Mouse (Mus musculus) small intestine, adult 2 months (tissue): ENCODE measurements at regions not wholly inside any gene's neighbourhood (a gene's known extent, or its start where the extent isn't known, plus 50 kb on each side); places are given as distances from the start of the nearest gene placed in this dataset.

Source experiments
- H3K27ac ChIP-seq: fragments of 200-500 bp; 2 replicates; pipeline ENCODE4 v1.5.1; 2012; ENCODE audit warnings: low read depth, low read length, control low read depth, inconsistent platforms; ENCODE audit not compliant: insufficient read depth
- H3K27me3 ChIP-seq: fragments of 200-500 bp; 2 replicates; pipeline ENCODE4 v1.6.1; 2012; ENCODE audit warnings: mild to moderate bottlenecking, moderate library complexity, low read length, inconsistent platforms; ENCODE audit not compliant: control insufficient read depth, insufficient read depth
- H3K36me3 ChIP-seq: fragments of 200-500 bp; 2 replicates; pipeline ENCODE4 v1.6.1; 2012; ENCODE audit warnings: mild to moderate bottlenecking, low read length, control low read depth, inconsistent platforms; ENCODE audit not compliant: control insufficient read depth, insufficient read depth
- H3K4me1 ChIP-seq: fragments of 200-500 bp; 2 replicates; pipeline ENCODE4 v1.6.1; 2012; ENCODE audit warnings: low read length, inconsistent platforms, mixed read lengths; ENCODE audit not compliant: control insufficient read depth, insufficient read depth, insufficient read length
- H3K4me3 ChIP-seq: fragments of 200-500 bp; 2 replicates; pipeline ENCODE4 v1.5.1; 2012; ENCODE audit warnings: low read depth, mild to moderate bottlenecking, control low read depth, inconsistent platforms, low read length, moderate library complexity
- CTCF ChIP-seq: fragments of 200-500 bp; IDR thresholded peaks from 2 replicates; pipeline ENCODE4 v1.5.1; 2012; ENCODE audit warnings: low read depth, mild to moderate bottlenecking, control low read depth, inconsistent platforms, low read length, moderate library complexity, mixed read lengths; ENCODE audit not compliant: insufficient replicate concordance, insufficient read length; ENCODE audit errors: extremely low read depth
- POLR2A ChIP-seq: fragments of 200-500 bp; IDR thresholded peaks from 2 replicates; pipeline ENCODE4 v1.6.1; 2012; ENCODE audit warnings: low read depth, mild to moderate bottlenecking, control low read depth, inconsistent platforms, low read length, moderate library complexity
- WGBS: fragments of 180-500 bp; shearing (Covaris S2); methylation state at CpG from one replicate; pipeline ENCODE4 v1.1.7; 2018; 5-methylcytosine and 5-hydroxymethylcytosine counted together

- Histone ChIP-seq H3K27ac (no peak overlapping the region), H3K36me3 (no peaks in the 10 kb centered on the region), H3K4me1 (no peaks in the 10 kb centered on the region), H3K4me3 (no peak overlapping the region), H3K27me3 (no peaks in the 10 kb centered on the region)
- 81% methylated on average over 7 of the region's 7 CpGs for WGBS
- no peak for TF ChIP-seq POLR2A
- no peak for TF ChIP-seq CTCF
These were observed 68.0 kb upstream of the Rbm24 start for GRCm38 (mm10) chr13:46350075-46350747.

GRCm38 (mm10) chr13:46355306-46355705 lies 62.9 kb upstream of the Rbm24 start:
- Histone ChIP-seq H3K27me3 (no peaks in the 10 kb centered on the region), H3K4me1 (peaks cover 3% of the 10 kb centered on the region; the same call in 1 of the 2 replicates), H3K4me3 (no peak overlapping the region), H3K36me3 (no peaks in the 10 kb centered on the region), H3K27ac (no peak overlapping the region)
- TF ChIP-seq POLR2A: no peak
- TF ChIP-seq CTCF: no peak
- 87% methylated on average over 3 of the region's 3 CpGs for WGBS

GRCm38 (mm10) chr13:46355975-46356374 lies 62.3 kb upstream of the Rbm24 start:
- Histone ChIP-seq H3K27ac (no peak overlapping the region), H3K4me3 (no peak overlapping the region), H3K27me3 (no peaks in the 10 kb centered on the region), H3K4me1 (peaks cover 3% of the 10 kb centered on the region; the same call in 1 of the 2 replicates), H3K36me3 (no peaks in the 10 kb centered on the region)
- TF ChIP-seq POLR2A (no peak), CTCF (no peak)
- 13% methylated on average over 1 of the region's 1 CpGs for WGBS

DNA sequence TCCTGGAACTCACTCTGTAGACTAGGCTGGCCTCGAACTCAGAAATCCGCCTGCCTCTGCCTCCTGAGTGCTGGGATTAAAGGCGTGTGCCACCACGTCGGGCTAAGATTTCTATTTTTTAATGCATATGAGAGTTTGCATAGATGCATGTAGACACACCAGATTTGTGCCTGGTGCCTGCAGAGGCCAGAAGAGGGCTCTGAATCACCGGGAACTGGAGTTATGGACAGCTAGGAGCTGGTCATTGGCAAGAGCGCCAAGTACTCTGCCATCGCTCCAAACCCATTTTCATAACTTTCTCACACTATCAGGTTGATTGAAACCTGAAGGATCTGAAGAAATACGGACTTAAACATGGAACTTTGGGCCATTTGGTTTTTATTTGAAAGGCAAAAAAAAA lies 61.2 kb upstream of the Rbm24 start:
- no peak overlapping the region for H3K4me3 ChIP-seq
- 93% methylated on average over 9 of the region's 9 CpGs for WGBS
- H3K36me3 ChIP-seq: no peaks in the 10 kb centered on the region
- H3K27me3 ChIP-seq: no peaks in the 10 kb centered on the region
- no peak overlapping the region for H3K27ac ChIP-seq
- no peak for TF ChIP-seq POLR2A
- no peak for TF ChIP-seq CTCF
- H3K4me1 ChIP-seq: peaks cover 3% of the 10 kb centered on the region; the same call in 1 of the 2 replicates

DNA sequence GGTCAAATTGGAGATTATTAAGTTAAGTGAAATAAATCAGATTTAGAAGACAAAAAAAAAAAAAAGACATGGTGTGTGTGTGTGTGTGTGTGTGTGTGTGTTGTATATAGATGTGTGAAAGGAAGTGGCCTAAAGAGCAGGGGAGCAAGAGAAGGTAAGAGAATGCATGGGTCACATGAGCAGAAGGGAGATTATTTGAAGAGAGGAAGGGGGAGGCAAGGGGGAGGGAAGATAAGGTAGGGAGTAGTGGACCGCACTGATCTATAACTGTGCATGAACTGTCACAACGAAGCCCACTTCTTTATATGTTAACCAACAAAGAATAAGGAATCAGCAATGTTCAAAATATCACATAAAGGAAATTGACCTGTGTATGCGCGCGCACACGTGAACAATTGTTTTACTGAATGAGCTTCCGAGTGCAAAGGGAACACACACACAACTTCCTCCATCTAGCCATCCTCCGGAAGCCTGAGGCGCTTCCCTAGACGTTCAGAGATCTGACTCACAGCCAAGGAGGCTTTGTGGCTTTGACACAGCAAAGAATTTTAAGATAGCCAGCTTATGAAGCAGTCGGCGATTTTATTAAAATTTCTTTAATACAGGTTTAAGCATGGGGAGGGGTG lies 57.6 kb upstream of the Rbm24 start:
- no peaks in the 10 kb centered on the region for H3K27me3 ChIP-seq
- peaks cover 3% of the 10 kb centered on the region; the same call in 1 of the 2 replicates for H3K4me1 ChIP-seq
- WGBS: 54% methylated on average over 12 of the region's 12 CpGs
- TF ChIP-seq POLR2A (no peak), CTCF (no peak)
- no peak overlapping the region for H3K27ac ChIP-seq
- no peak overlapping the region for H3K4me3 ChIP-seq
- H3K36me3 ChIP-seq: no peaks in the 10 kb centered on the region

- TF ChIP-seq CTCF (no peak), POLR2A (no peak)
- Histone ChIP-seq H3K4me1 (peaks cover 7% of the 10 kb centered on the region; the same call in 1 of the 2 replicates), H3K4me3 (no peak overlapping the region), H3K27ac (no peak overlapping the region), H3K27me3 (no peaks in the 10 kb centered on the region), H3K36me3 (no peaks in the 10 kb centered on the region)
- 84% methylated on average over 13 of the region's 13 CpGs for WGBS
These were observed 54.6 kb upstream of the Rbm24 start for GRCm38 (mm10) chr13:46363456-46364201.

DNA sequence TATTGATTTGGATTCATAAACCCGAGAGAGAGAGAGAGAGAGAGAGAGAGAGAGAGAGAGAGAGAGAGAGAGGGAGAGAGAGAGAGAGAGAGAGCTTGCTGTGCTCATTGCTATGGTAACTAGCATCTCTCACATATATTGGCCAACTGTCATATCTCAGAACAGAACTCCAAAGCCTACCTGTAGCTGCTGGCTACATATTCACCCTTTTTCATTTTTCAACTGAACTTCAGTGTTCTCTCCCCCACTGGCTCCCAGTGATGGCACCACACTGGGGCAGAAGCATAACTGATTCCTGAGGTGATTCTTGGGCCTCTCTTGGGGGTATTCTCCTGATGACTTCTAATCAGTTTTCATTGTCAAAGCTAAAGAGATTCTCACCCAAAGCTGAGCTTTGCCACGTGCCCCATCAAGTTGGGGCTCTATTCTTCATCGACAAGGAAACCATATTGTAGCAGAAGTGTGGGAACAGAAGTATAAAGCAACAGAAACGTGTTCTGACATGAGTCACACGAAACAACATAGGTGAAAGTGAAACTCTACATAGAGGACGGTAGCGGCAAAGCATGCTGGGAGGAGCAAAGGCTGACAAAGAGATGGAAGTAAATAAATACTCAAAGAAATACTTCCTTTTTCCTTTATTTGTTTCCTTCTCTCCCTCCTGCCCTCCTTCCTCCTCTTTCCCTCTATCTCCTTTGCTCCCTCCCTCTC lies 53.9 kb upstream of the Rbm24 start:
- Histone ChIP-seq H3K27me3 (no peaks in the 10 kb centered on the region), H3K4me1 (peaks cover 7% of the 10 kb centered on the region; the same call in 1 of the 2 replicates), H3K27ac (peak overlapping the region; percentile 73), H3K4me3 (no peak overlapping the region), H3K36me3 (no peaks in the 10 kb centered on the region)
- 46% methylated on average over 7 of the region's 7 CpGs for WGBS
- TF ChIP-seq POLR2A: no peak
- no peak for TF ChIP-seq CTCF
